Mouse (Mus musculus) cerebellum, adult 11-12 months (tissue): ENCODE results near the gene Pros1.
A peak's percentile ranks its signal among the peaks of the same experiment; 100 is the strongest.

ENCODE experiments used
- DNase-seq: peaks from one replicate; pipeline ENCODE4 v3.0.0; 2022

Pros1 gene

DNA sequence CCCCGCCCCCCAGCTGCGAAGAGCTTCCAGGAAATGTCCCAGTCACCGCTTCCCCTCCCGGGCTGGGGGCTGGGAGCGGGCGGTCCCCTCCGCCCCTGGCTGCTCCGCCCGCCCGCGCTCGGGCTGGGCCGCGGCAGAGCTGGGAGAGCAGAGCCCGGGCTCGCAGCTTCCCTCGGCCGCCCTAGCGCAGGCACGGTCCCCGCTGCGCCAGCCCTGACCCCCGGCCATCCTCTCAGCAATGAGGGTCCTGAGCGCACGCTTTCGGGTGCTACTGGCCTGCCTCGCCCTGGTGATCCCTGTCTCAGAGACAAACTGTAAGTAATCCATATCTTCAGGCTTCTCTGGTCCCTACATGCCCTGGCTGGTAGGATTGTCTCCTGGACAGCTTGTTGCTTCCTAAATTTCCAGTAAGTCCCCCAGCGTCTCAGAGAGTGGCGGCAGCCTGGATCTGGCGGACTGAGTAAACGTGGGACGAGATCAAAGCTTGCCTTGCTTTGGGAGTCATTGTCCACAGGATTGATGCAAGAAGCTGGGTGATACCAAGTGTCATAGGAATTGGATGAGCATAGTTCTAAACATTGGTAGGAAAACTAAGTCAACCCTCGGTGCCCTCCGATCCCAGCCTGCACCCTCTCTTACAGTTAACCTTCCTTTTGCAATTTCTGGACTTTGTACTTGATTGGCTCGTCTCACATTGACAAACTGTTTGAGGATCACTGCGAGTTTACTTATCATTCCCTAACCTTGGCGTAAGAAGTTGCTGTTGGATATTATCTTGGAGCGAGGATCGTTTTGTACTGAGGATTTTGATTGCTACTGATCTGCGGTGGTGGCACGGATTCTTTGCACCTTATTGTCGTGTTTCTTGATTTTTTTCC, at the start of gene Pros1:
TSS of gene Pros1 (plus strand) at position 117 of the 878 bp plus-strand sequence.
- peak; percentile 15 for DNase-seq

DNA sequence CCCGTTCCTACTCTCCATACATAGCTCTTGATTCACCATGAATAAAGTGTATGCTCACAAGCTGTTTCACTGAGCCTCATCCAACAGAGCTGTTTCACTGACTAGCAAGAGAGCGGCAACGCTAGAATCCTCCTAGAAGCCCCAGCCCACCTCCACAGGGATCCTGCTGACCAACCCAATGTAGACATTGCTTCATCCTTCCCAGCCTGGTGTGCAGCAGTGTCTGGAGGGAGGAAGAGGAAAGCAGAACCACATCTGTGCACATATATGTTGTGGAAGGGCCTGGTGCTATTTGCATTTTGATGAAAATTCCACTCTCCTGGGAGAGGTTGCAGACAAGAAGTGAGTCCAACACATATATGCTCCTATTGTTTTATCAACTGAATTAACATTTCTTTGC, 49.5 kb upstream of the Pros1 start:
- DNase-seq: no peak

DNA sequence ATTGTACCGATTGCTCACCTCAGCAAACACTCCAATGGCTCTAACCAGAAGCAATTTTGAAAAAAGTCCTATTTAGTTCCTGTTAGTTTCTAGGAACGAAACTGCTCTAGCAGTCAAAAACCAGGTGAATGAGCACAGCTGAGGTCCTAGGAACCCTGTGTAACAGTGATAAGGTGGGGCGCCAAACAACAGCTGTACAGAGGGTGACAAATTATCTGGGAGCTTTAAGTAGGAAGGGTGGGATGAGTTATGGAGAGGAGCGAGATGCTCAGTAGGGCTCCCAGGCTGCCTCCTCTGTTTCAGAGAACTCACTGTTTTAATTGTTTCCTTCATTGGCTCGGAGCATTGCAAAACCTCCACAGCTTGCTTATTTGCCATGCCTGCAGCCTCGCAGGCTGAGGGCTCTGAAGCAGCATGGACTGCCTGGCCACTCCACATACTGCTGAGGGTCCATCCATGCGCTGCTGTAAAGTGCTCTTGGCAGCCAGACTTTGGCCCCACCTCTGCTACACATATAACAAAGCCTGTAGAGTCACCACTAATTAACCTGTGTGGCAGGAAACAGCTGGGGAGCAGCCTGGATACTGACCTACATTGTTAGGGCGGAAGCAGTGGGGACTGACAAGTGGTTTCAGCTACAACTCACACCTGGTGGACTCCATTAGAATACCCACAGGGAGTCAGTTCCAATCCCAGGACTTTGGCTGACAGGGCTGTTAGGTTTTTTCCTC, 46.7 kb upstream of the Pros1 start:
- DNase-seq: no peak

DNA sequence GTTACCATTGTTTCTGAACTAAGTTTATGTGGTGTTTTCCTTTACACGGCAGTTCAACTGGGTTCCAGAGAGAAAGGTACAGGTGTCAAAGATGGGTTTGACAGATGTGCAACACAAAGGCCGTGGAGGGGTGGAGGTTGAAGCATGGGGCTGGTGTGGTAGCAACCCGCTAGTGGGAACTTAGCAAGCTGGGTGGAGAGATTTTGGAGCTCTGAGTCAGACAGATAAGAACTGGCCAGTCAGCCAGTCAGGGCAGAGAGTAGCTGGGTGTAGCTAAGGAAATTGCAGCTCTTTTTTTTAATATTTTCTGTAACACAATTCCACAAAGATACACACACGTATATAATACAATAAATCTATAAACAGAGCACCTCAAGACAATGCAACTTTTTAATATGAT, 43.3 kb upstream of the Pros1 start:
- no peak for DNase-seq

DNA sequence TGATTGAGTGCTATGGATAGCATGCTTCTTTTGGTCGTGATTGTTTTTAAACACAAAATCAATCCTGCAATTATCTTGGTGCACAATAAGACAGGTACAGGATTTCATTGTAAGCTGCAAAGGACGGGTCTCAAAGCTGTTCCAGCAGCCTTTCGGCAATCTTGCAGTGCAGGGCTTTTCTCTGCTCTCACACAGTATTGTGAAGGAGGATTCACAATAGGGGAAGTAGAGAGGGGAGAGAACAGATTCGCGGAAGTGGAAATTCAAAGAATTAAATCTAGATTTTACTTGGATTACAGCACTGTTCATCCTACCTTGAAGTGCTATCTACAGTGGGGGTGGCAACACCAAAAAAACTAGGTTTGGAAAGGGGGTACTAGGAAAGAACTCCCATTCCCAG, 40.3 kb upstream of the Pros1 start:
- DNase-seq: no peak

DNA sequence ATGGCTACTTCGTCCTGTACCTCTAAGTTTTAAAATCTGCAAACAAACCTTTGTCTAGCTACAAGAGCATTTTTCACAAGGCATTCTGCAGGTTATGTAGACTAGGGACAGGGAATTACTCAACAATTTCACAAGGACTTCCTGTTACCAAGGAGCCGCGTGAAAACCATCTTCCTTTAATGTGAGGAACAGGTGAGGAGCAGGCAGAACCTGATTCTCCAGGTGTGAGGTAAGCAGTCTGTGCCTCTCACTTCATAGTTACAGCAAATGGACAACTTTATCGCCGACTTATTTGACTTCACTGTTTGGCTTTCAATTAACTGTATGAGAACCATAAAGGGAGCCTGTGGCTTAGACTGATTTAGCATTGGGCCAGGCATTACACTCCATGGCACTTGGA, 39.6 kb upstream of the Pros1 start, which contains the start of gene Stx19:
TSS of gene Stx19 (plus strand) at position 186 of the 400 bp plus-strand sequence.
- no peak for DNase-seq

DNA sequence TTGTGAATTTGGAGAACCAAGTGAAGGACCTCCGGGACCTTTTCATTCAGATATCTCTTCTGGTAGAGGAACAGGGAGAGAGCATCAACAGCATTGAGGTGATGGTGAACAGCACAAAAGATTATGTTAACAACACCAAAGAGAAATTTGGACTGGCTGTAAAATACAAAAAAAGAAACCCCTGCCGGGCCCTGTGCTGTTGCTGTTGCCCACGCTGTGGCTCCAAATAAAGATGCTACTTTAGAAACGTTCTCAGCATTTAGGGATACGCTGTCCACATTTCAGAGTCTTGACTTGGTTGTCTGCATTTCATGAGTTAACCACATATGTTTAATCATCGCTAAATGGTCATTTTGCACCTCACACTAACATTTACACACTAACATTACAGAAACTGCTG, 31.6 kb upstream of the Pros1 start:
- DNase-seq: no peak

DNA sequence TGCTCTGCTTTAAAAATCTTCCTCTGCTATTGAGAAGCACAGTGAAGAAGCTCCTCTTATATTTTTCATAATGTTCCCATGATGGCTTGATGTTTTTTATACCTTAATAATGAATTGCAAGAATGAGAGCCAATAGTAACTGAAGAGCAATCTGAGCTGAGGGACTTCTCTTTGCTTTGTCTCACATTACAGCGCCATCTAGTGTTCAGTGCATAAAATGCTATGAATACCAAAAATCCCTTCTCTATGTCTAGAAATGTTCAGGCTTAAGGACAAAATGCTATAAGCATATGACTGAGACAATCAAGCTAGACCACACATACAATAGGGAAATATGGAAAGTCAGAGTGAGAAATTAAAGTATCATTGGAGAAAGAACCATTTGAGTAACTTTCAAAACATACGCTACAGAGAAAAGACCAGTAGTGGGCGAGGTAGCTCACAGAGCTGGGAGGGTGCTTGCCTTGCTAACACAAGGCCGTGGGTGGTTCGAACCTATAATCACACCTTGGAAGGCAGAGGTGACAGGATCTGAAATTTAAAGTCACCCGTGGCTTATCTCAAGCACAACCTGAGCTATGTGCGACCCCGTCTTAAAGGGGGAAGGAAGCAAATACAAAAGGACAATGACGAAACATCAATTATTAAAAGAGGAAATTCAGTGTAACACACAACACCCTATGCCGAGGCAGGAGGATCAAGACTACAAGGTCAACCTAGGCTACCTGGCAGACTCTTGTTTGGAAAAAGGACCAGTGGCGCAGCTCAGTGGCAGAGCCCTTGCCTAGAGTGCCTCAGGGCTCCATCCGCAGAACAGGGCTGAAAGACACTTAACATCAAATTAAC, 27.7 kb upstream of the Pros1 start:
- no peak for DNase-seq

DNA sequence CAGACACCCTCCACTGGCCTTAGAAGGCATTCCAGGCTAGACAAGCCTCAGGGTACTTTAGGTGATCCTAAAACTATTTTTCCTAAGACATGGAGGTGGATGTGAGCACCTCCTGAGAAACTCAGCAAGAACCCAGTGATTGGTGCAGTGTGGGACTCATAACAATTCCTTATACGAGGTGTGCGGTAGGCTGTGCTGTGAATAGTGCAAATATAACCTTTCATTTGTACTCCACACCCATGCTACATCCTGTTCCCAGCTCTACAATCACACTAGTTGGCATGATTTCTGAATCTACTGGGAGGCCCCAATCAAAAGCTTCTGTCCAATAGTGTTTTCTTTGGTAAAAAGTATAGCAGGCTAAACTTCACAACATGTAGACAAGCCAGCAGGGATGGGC, 22.1 kb upstream of the Pros1 start:
- DNase-seq: no peak

DNA sequence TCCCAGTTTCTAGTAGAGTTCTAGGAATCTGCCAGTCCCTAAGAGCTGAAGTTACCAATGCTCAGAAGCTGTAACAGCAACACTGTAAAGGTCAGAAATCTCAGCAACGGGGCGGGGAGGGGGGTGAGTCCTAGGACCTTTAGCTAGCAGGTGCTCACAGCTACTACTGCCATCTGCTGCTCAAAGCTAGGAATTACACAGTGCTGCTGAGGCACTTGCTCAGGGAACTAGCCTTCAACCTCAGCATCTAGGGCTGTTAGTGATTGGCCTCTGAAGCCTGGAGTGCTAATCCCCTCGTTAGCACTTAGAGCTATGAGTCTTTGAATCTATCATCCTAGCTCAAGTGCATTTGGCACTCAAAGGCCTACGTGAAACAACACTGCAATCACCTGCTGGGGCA, 21.6 kb upstream of the Pros1 start:
- DNase-seq: peak; percentile 25

DNA sequence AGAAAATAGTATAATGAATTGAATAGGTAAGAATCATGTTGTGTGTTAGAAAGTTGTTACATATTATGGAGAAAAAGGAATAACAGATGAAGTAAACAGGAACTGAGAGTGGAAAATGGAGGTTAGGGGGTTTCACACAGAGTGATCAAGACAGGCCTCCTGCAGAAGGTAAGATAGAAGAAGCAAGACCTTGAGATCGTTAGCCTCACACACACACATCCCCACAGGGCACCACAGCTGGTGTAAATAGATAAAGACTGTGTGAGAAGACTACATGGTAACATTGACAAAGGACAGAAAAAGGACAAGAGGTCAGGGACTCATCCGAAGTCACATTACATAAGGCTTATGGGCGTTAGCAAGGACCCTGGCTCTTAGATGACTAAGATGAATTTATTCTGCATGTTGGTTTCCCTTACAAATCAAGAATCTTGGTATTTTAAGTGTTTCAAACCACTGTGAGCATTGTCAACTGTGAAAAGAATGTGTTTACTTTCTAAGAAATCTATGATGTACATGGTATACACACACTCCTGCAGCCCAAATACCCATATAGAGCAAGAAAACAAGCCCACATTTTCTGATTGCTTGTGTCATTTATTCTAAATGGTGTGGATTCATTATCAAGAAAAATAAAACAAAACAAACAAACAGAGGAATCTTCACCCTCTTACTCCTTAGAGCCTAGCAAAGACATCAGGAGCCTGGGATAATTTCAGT, 19.9 kb upstream of the Pros1 start:
- no peak for DNase-seq

DNA sequence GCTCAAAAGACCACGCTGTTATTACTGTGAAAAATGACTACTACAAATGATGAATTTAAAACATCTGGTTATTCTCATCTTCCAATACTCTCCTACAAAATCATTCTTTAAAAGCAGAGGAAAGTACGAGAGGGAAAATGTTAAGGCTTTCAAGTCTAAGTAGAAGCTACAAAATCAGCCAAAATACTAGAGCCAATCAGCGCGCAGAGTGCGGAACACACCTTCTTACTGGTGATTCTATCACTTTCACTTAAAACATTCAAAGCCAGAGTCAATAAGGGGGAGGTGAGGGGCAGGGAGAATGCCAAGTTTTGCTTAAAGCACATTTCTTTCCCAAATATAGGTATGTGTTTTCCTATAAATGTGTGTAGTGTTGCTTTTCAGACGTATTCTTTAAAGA, 8.8 kb upstream of the Pros1 start:
- DNase-seq: no peak

DNA sequence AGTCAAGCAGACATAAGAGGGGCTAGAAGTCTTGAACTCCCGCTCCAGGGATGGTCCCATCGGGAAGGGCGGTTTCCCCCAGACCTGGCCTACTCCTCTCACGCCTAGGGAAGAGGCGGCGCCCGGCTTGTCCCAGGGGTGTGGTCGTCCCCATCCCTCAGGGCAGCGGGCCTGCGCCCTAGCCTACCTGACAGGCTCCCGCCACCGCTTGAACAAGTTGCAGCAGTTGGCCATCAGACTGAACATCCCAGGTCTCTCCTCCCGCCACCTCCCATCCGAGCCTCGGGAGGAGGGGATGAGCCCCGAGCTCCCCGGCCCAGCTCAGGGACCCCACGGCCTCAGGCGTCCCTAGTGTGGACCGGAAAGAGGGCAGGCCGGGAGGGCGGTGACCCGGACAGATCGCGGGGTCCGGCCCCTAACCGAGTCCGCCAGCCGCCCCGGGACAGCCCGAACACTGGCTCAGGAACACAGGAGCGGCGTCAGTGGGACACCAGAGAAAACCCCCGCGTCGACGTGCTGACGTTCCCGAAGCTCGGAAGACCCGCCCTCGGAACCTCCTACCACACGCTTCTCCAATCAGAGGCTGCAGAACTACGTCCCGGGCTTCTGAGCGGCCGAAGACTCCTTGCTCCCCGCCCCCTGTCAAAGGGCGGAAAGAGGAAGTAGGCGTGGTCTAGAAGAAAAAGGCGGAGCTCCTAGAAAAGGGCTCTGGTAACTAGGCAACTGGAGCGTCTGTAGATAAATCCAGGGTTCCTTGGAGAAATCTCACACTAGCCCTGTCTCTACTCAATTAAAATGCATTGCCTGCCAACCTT, 7.4 kb upstream of the Pros1 start, which contains the start of gene Arl13b:
TSS of gene Arl13b (minus strand) at position 543 of the 815 bp plus-strand sequence.
- peak; percentile 96 for DNase-seq

DNA sequence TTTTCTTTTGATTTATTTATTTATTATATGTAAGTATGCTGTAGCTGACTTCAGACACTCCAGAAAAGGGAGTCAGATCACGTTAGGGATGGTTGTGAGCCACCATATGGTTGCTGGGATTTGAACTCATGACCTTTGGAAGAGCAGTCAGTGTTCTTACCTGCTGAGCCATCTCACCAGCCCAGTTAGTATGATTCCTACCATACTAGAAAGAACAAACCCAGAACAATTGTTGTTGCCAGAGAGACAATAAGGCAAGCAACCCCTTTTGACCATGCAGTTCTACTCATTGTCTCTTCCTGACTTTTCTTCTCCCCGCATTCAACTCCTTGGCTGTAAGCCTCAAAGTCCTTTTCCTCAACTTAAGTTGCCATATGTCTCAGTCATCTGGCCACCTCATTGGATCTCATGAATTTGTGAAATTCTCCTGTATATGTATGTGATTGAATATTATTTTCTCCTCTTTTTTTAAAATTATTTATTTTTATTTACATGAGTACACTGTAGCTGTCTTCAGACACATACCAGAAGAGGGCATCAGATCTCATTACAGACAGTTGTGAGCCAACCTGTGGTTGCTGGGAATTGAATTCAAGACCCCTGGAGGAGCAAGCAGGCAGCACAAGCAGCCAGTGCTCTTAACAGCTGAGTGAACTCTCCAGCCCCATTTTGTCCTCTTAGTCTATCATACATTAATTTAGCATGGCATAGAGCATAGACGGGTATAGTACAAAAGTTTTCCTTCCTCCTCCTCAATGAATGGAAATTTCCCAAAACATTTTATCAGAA, 1.4 kb upstream of the Pros1 start:
- DNase-seq: no peak

DNA sequence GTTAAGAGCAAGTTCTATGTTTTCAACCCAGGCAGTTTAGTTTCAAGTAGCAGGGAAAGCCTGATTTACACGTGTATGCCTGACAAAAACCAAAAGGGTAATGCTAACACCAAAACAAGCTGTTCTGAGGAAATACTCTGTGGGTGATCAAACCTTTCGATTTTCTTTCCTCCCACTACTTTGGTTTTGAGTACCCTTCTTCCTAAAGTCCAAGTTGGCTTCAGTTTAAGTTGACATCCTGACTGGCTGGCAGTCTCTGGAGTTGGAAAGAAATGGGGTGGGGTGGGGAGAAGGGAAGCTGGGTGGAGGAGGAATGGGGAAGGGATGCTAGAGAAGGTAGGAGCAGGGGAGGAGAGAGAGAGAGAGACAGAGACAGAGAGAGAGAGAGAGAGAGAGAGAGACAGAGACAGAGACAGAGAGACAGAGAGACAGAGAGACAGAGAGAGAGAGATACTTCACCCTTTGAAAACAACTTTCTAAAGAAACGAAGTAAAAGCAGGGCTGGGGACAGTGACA, 438 bp upstream of the Pros1 start:
- DNase-seq: no peak

DNA sequence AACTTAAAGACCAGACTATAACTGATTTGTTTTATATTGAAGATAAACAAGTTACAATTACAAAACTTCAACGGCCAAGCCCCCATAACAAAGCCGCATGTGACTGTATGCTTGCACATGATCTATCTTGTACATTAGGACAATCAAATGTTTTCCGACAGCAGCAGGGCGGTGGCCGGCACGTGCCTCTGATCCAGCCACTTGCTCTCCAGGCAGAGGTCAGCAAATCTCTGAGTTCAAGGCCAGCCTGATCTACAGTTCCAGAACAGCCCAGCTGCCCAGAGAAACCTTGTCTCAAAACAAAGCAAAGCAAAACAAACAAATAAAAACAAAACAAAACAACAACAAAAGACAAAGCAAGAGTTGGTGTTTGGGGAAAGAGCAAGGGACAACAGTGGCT, 1.3 kb downstream of the Pros1 start:
- no peak for DNase-seq

DNA sequence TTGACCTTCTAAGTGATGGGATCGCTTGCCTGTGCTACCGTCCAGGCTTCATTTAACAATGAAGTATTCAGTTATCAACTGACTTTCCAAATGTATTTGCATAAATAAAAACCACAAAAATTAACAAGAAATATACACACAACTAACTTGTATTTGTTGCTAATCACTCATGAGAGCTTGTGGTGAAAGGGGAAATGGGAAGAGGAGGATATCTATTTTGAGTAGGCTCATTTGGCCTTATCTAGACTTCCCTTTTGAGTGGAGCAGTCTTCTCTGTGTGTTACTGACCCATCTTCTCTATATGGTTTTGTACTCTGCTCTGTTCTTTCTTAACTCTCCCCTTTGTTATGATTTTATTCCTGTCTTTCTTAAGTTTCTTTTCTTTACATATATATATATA, 2.2 kb downstream of the Pros1 start:
- no peak for DNase-seq

DNA sequence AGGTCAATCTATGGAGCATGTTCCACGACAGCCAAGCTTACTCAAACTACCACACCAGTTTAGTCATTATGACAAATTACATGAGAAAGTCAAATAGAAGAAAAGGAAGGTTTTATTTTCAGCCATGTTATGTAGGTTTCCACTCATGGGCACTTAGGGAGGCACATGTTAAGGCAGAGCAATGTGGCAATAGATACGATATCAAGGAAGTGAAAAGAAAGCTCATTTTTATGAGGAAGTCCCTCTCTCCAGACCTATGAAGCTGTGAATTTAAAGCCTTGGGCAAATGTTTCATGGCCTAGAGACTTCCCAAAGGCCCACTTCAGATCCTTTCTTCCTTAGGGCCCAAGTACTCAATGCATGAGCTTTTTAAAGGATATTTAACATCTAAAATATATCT, 3.4 kb downstream of the Pros1 start:
- DNase-seq: no peak

DNA sequence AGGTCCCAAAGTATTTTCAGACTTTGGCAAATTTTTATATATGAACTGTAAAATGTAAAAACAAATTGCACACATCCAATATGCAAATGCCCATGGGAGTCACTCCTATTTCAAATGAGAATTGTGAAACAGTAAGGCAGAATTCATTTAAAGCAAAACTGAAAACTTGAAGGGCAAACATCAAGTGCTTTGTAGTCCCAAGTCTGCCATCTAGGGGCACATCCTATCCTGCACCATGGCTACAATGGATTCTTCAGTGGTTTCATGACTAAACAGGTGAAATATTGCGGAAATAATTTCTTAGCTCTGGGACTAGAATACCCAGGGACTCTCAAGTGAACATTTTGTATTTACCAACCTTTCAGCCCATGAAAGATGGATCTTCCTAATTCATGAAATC, 3.9 kb downstream of the Pros1 start:
- no peak for DNase-seq

DNA sequence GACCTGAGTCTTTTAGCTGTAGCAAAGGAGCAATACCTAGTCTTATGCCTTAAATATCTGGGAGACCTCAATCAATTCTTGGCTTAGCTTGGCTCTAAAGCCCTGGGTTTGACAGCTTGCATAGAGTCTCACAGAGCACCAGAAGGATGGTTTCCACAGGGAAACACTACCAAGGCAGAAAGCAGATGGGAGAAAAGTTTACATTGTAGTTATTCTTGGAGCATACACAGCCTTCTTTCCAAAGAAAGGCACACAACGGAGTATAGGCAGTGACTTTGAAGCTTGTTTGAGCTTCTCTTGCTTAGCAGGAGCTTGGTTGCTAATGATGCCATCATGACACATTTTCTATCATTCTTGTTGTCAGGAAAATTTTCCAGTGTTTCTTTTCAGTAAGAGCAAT, 6.0 kb downstream of the Pros1 start:
- no peak for DNase-seq

DNA sequence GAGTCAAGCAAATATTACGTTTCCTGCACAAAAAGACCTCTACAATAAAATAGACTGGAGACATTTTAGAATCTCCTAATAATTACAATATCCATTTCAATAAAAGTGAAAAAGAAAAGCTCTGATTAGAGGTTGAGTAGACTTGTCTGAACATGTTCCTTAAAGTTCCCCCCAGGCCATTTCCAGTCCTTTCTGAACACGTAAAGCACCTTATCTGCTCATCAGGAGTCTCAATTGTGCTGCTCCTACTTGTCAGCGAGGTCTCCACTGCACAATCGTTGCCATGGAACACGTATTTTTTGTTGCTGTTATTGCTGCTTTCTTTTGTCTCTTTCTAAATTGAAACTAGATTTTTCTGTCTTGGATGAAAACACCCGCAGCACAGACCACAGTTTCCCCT, 7.3 kb downstream of the Pros1 start:
- DNase-seq: no peak
